Mouse (Mus musculus): Measurements from ENCODE around the gene Lyg1. TPM values are rescaled to one million over a fixed set of nuclear protein-coding genes. Genes with fewer than 3 reads are reported as not detected.

Gene Lyg1
- polyA plus RNA-seq, 1 experiment from 2014 or later: not detected

- Histone ChIP-seq H3K36me3 (no peaks in the 10 kb centered on the region), H3K9me3 (no peaks in the 10 kb centered on the region), H3K4me2 (replicated peaks) (no peak overlapping the region), H3K27me3 (no peaks in the 10 kb centered on the region), H3K4me3 (no peak overlapping the region), H3K4me1 (no peaks in the 10 kb centered on the region), H3K27ac (replicated peaks) (no peak overlapping the region), H3K9ac (replicated peaks) (no peak overlapping the region)
- no peak for ATAC-seq (replicated peaks)
- WGBS: 73% methylated on average over 8 of the region's 8 CpGs
Observed at GRCm38 (mm10) chr1:37925971-37926370, 31.6 kb downstream of the Lyg1 start.

GRCm38 (mm10) chr1:37922536-37922935 lies 35.0 kb downstream of the Lyg1 start:
- no peak overlapping the region for H3K4me2 ChIP-seq (replicated peaks)
- H3K9ac ChIP-seq (replicated peaks): no peak overlapping the region
- H3K36me3 ChIP-seq: no peaks in the 10 kb centered on the region
- H3K9me3 ChIP-seq: no peaks in the 10 kb centered on the region
- H3K27ac ChIP-seq (replicated peaks): no peak overlapping the region
- ATAC-seq (replicated peaks): no peak
- H3K27me3 ChIP-seq: no peaks in the 10 kb centered on the region
- H3K4me1 ChIP-seq: no peaks in the 10 kb centered on the region
- WGBS: 62% methylated on average over 8 of the region's 8 CpGs
- no peak overlapping the region for H3K4me3 ChIP-seq

GRCm38 (mm10) chr1:37918096-37918495 lies 39.5 kb downstream of the Lyg1 start:
- no peaks in the 10 kb centered on the region for H3K36me3 ChIP-seq
- H3K27ac ChIP-seq (replicated peaks): no peak overlapping the region
- H3K4me1 ChIP-seq: no peaks in the 10 kb centered on the region
- no peak overlapping the region for H3K4me3 ChIP-seq
- no peak overlapping the region for H3K4me2 ChIP-seq (replicated peaks)
- no peak for ATAC-seq (replicated peaks)
- H3K27me3 ChIP-seq: no peaks in the 10 kb centered on the region
- no peak overlapping the region for H3K9ac ChIP-seq (replicated peaks)
- no peaks in the 10 kb centered on the region for H3K9me3 ChIP-seq
- WGBS: 83% methylated on average over 6 of the region's 6 CpGs

- no peaks in the 10 kb centered on the region for H3K36me3 ChIP-seq
- no peak overlapping the region for H3K4me3 ChIP-seq
- no peak overlapping the region for H3K9ac ChIP-seq (replicated peaks)
- no peaks in the 10 kb centered on the region for H3K9me3 ChIP-seq
- no peak overlapping the region for H3K4me2 ChIP-seq (replicated peaks)
- H3K27ac ChIP-seq (replicated peaks): no peak overlapping the region
- no peaks in the 10 kb centered on the region for H3K27me3 ChIP-seq
- no peaks in the 10 kb centered on the region for H3K4me1 ChIP-seq
- ATAC-seq (replicated peaks): no peak
- 62% methylated on average over 13 of the region's 13 CpGs for WGBS
Observed at GRCm38 (mm10) chr1:37917666-37918065, 39.9 kb downstream of the Lyg1 start.

GRCm38 (mm10) chr1:37916393-37916792 lies 41.2 kb downstream of the Lyg1 start, which contains the start of gene Lyg2:
Lyg2 (minus strand) TSS chr1:37916493.
- no peak within 1 kb of the TSS for H3K27ac ChIP-seq (replicated peaks)
- H3K4me2 ChIP-seq (replicated peaks): no peak within 1 kb of the TSS
- 42% methylated on average over 5 of the region's 5 CpGs for WGBS
- H3K27me3 ChIP-seq: no peaks in the 10 kb centered on the region
- H3K4me3 ChIP-seq: no peak within 1 kb of the TSS
- H3K36me3 ChIP-seq: no peaks in the 10 kb centered on the region
- no peak within 1 kb of the TSS for H3K9ac ChIP-seq (replicated peaks)
- ATAC-seq (replicated peaks): no peak
- no peaks in the 10 kb centered on the region for H3K9me3 ChIP-seq
- no peaks in the 10 kb centered on the region for H3K4me1 ChIP-seq

- no peak overlapping the region for H3K4me3 ChIP-seq
- H3K4me1 ChIP-seq: no peaks in the 10 kb centered on the region
- ATAC-seq (replicated peaks): no peak
- no peak overlapping the region for H3K4me2 ChIP-seq (replicated peaks)
- WGBS: 85% methylated on average over 2 of the region's 2 CpGs
- H3K36me3 ChIP-seq: no peaks in the 10 kb centered on the region
- H3K9ac ChIP-seq (replicated peaks): no peak overlapping the region
- H3K27me3 ChIP-seq: no peaks in the 10 kb centered on the region
- H3K9me3 ChIP-seq: no peaks in the 10 kb centered on the region
- no peak overlapping the region for H3K27ac ChIP-seq (replicated peaks)
Observed at GRCm38 (mm10) chr1:37912751-37913150, 44.8 kb downstream of the Lyg1 start.

GRCm38 (mm10) chr1:37903178-37903577 lies 54.4 kb downstream of the Lyg1 start:
- no peak for ATAC-seq (replicated peaks)
- Histone ChIP-seq H3K9me3 (no peaks in the 10 kb centered on the region), H3K27ac (replicated peaks) (no peak overlapping the region), H3K36me3 (peaks cover 20% of the 10 kb centered on the region), H3K9ac (replicated peaks) (no peak overlapping the region), H3K4me3 (no peak overlapping the region), H3K27me3 (no peaks in the 10 kb centered on the region), H3K4me1 (no peaks in the 10 kb centered on the region), H3K4me2 (replicated peaks) (no peak overlapping the region)
- WGBS: 43% methylated on average over 6 of the region's 6 CpGs

- no peaks in the 10 kb centered on the region for H3K9me3 ChIP-seq
- no peaks in the 10 kb centered on the region for H3K27me3 ChIP-seq
- 58% methylated on average over 6 of the region's 6 CpGs for WGBS
- no peak overlapping the region for H3K27ac ChIP-seq (replicated peaks)
- H3K4me1 ChIP-seq: no peaks in the 10 kb centered on the region
- no peak overlapping the region for H3K4me3 ChIP-seq
- no peak overlapping the region for H3K4me2 ChIP-seq (replicated peaks)
- H3K9ac ChIP-seq (replicated peaks): no peak overlapping the region
- no peak for ATAC-seq (replicated peaks)
- H3K36me3 ChIP-seq: peaks cover 41% of the 10 kb centered on the region
Observed at GRCm38 (mm10) chr1:37900288-37900687, 57.3 kb downstream of the Lyg1 start.

- no peaks in the 10 kb centered on the region for H3K9me3 ChIP-seq
- WGBS: 88% methylated on average over 4 of the region's 4 CpGs
- no peak overlapping the region for H3K4me2 ChIP-seq (replicated peaks)
- H3K27me3 ChIP-seq: no peaks in the 10 kb centered on the region
- peaks cover 44% of the 10 kb centered on the region for H3K36me3 ChIP-seq
- H3K4me1 ChIP-seq: no peaks in the 10 kb centered on the region
- H3K4me3 ChIP-seq: no peak overlapping the region
- H3K9ac ChIP-seq (replicated peaks): no peak overlapping the region
- ATAC-seq (replicated peaks): no peak
- H3K27ac ChIP-seq (replicated peaks): no peak overlapping the region
Observed at GRCm38 (mm10) chr1:37899816-37900215, 57.7 kb downstream of the Lyg1 start.

Other genes starting within 250 kb of the Lyg1 start
- gene 2010300C02Rik, start 237.7 kb downstream of the Lyg1 start, polyA plus RNA-seq (2015; fragmentation: Nextera tagmentation; extraction: Ambion mirVana): 2.9 and 3.1 TPM in 2 replicates
- gene Tsga10, start 91.3 kb downstream of the Lyg1 start, polyA plus RNA-seq (2015; fragmentation: Nextera tagmentation; extraction: Ambion mirVana): 21.1 and 22.4 TPM in 2 replicates
- gene Lipt1, start 86.0 kb downstream of the Lyg1 start, polyA plus RNA-seq (2015; fragmentation: Nextera tagmentation; extraction: Ambion mirVana): 6.3 and 8.1 TPM in 2 replicates
- 15.9 and 17.6 TPM in 2 replicates for gene Mitd1, start 67.3 kb downstream of the Lyg1 start, polyA plus RNA-seq (2015; fragmentation: Nextera tagmentation; extraction: Ambion mirVana)
- 242 and 244 TPM in 2 replicates for gene Mrpl30, start 67.3 kb downstream of the Lyg1 start, polyA plus RNA-seq (2015; fragmentation: Nextera tagmentation; extraction: Ambion mirVana)
- gene Lyg2, start 41.3 kb downstream of the Lyg1 start, polyA plus RNA-seq (2015; fragmentation: Nextera tagmentation; extraction: Ambion mirVana): not detected in 2 replicates
- 145 and 154 TPM in 2 replicates for gene Txndc9, start 40.1 kb upstream of the Lyg1 start, polyA plus RNA-seq (2015; fragmentation: Nextera tagmentation; extraction: Ambion mirVana)
- 22.8 and 24.6 TPM in 2 replicates for gene Eif5b, start 40.3 kb upstream of the Lyg1 start, polyA plus RNA-seq (2015; fragmentation: Nextera tagmentation; extraction: Ambion mirVana)
- 39.4 and 42.8 TPM in 2 replicates for gene Rev1, start 172.0 kb upstream of the Lyg1 start, polyA plus RNA-seq (2015; fragmentation: Nextera tagmentation; extraction: Ambion mirVana)

Measured in forebrain, embryonic 15.5 days (tissue).